Mouse (Mus musculus) adrenal gland, adult 18-20 months (tissue): ENCODE results near the gene Ptbp3. TPM values are rescaled to one million over a fixed set of nuclear protein-coding genes. Genes with fewer than 3 reads are reported as not detected.

Source experiments
- DNase-seq, 2 experiments: peaks; one replicate each; pipeline ENCODE4 v3.0.0; 2021 to 2022; ENCODE audit warnings: low spot score in 2 of 2
- total RNA-seq, 2 experiments: library from RNA; stranded (reverse); gene quantifications; 1 replicate in 1 of 2; 2 replicates in 1 of 2; pipeline ENCODE4 v1.2.3; 2021

The Ptbp3 gene
- total RNA-seq, 2 experiments from 2014 or later = 80.6 to 101 TPM

DNA sequence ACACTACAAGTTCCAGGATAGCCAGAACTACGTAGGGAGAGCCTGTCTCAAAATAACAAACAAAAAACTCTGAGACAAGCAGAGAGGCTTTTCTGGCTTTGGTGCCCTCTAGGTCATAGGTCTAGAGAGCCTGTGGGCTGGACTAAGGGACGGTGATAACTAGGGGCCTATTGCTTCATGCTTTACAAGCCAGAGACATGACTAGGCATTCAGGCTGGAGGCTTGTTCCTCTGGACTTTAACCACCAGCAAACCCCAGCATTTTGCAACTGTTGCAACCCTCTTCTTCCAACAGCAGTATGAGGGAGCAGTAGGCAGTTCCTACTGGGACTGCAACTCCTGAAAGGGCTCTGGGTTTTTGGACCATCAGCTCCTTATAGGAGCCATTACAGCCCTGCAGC, 109.2 kb downstream of the Ptbp3 start:
- no peak for DNase-seq

DNA sequence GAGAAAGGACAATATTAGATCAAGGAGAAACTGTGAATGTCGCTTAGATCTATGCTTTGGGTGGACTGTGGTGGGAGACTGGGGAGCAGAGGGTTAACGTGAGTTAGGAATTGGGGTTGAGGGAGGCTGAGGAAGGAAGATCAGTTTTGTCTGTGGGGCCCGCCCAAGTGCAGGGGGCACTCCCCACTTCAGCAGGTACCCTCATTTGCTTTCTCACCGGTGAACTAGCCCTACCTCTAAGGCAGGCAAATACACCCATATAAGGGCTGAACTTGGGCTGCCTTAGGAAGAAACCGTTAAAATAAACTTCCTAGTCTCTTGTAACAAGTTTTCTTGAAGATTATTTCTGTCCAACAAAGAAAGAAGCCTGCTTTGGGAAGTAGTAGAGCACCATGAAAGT, 110.1 kb downstream of the Ptbp3 start:
- no peak for DNase-seq

DNA sequence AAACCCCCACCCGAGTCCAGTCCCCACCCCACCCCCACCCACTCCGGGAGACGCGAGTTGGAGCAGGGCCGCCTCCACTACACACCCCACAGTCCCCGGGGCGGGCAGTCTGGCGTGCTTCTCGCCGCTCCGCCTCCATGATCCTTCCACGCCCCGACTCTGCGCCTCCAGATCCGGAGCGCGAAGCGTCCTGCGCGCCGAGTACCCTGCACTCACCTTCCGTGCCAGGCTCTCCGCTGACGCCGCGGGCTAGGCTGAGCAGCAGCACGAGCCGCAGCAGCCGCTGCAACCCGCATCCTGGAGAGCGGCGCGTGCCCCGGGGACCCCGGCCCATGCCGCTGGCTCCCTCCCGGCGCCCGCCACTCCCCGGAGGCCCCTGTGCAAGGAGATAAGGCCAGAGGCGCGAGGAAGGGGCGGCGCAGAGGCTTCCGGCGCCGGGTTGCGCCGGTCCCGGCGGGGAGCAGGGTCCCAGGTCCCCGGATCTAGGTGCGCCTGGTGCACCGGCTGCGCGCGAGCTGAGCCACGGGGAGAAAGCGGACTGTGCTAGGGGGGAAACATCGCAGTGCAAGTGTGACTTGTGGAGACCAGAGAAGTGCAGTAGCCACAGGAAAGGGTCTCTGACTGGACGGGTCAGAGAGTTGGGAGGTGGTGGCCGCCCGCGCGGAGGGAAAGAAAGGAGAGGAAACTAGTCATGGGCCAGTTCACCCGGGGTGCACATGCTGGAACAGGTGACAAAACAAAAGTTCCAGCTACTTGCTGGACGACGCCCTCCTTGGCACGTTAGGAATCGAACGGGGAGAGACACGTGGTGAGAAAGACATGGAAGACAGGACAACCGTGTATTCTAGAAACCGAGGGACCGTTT, 110.9 kb downstream of the Ptbp3 start, which contains the start of gene Susd1:
Gene Susd1, minus strand, starts transcription at position 644 of the 865 bp plus-strand sequence.
- DNase-seq = peak; percentile 66 to 69

DNA sequence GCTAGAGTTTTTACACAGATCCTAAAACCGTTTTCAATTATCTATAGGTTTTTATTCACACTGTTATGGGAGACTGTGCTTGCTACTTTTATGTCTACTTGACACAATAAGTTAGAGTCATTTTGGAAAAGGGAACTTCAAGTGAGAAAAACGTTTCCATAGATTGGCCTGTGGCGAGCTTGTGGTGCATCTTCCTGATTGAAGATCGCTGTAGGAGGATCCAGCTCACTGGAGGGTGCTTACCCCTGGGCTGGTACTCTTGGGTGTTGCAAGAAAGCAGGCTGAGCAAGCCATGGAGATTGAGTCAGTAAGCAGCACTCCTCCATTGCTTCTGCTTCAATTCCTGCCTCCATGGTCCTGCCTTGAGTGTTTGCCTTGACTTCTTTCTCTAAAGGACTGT, 113.2 kb downstream of the Ptbp3 start:
- DNase-seq = no peak

DNA sequence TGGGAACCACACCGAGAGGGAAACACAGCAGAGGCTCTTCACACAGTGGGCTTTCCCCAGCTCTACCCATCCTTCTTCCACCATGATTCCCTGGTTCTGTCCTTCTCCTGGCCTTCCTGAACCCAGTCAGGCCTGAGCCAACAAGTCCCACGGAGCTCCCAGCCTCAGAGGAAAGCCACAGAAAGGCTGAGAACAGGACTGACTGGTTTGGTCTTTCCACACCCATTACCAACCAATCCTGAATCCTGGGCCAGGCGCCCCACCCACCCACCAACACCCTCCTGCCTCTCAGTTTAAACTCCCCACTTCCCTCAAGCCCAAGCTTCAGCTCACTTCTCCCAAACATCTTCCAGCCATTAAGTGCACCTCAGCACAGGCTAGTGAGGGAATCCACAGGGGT, 115.1 kb downstream of the Ptbp3 start:
- no peak for DNase-seq

DNA sequence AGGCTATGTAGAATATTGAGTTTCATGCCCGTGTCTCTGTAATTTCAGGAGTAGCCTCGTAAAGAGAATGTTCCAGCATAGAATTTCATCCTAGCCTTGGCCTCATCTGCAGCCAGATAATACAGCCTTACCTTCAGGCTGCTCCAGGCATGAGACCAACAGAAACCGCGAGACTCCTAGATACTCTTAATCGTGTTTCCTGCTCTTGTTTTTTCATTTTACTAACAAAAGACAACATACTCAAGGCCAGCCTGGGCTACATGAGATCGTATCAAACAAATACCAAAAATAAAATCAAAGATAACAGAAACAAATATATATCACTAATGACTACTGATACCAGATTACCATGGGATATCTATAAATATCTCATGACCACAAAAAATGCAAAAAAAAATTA, 120.0 kb downstream of the Ptbp3 start:
- no peak for DNase-seq

DNA sequence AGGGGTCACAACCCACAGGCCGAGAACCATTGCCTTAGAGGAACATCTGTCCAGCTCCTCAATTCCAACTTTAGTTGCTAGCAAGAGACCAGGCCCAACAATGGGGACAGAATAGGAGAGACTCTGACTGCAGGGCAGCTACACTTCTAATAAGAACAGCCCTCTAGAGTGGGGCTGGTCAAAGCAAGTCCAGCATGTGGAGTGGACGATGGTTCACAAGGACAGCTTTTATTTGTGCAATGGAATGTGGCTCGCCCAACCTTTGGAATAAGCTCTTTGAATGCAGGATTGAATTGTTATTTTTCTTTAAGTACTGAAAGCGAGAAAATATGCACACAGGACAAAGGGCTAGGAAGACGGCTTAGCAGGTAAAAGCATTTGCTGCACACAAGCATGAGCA, 122.7 kb downstream of the Ptbp3 start:
- no peak for DNase-seq

DNA sequence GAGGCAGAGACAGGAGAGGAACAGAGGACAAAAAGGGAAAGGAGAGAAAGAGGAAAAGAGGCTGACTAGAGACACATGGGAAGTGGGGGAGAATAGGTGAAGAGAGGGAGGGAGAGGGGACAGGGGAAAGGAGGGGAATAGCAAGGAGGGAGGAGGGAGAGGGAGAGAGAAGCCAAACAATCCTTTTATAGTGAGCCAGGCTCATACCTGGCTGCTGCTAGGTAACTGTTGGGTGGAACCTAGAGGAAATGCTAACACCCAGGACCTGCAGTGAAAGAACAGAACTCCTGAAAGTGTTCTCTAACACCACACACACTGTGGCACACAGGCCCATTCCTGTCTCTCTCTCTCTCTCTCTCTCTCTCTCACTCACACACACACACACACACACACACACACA, 126.4 kb downstream of the Ptbp3 start:
- DNase-seq = no peak

DNA sequence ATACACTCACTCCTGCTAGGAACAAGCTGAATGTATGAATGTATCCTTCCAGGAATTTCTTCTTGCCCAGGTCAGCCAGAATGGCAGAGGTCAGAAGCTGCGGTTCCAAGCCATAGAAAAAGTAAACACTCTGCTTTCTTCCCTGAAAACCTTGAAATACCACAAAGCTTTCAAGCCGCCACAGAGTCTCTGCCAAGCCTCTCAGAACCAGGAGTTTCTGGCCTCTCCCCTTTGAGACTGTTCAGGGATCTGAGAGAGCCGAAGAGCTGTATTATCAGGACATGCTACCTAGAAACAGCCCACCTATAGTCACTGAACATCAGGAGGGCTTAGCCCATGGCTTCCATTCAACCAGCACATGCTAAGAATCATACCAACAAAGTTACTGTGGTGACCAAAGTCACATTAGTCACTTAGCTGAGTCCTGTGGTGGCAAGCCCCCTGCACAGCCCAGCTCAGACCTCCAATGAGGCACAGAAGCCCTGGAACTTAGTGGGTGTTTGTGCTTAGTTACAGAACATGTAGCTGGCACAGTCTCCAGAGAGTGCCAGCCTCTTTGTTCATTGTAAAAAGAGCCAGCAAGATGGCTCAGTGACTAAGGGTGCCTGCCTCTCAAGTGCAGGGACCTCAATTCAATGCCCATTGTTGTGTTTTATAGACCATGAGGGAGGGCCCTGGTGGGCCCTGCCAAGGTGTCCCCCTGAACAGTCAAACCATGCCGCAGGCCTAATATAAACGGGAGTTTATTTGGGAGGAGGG, 127.0 kb downstream of the Ptbp3 start:
- DNase-seq = no peak

Other genes starting within 250 kb of the Ptbp3 start
- 1 to 10 TPM; 3.8 to 4.7 TPM for gene Susd1, start 110.7 kb downstream of the Ptbp3 start, total RNA-seq
- gene Hsdl2, start 32.2 kb upstream of the Ptbp3 start, total RNA-seq = 100 to 1,000 TPM in 1 of 2 experiments, 10 to 100 TPM in 1; 69.3 to 117 TPM
- 10 to 100 TPM; 11.2 to 13.2 TPM for gene E130308A19Rik, start 76.8 kb upstream of the Ptbp3 start, total RNA-seq